Comparison of ENCODE assay signal across 9 mouse cellular contexts in genomic region chr15:77801188-77801587, GRCm38 (mm10). TPM values are rescaled to one million over a fixed set of nuclear protein-coding genes. Genes with fewer than 3 reads are reported as not detected.
A peak's percentile ranks its signal among the peaks of the same experiment; 100 is the strongest.
DNase-seq lines count a peak whose midpoint lies in the region; ATAC-seq and TF ChIP-seq lines count a peak whose summit lies in the region.
"Had no signal": no experiment of that assay in that cellular context is flagged by ENCODE, and none has a peak within 500 bp of the region (broad histone marks: within the 10 kb centered on the region; RNA-seq: fewer than 3 reads in every experiment).

No protein-coding gene starts in this region.

- no peak overlapping the region for H3K4me3 ChIP-seq in heart, adult 2 months
- no peak overlapping the region for H3K4me3 ChIP-seq in midbrain, embryonic 12.5 days
- no peak overlapping the region for H3K4me3 ChIP-seq in midbrain, embryonic 15.5 days
- H3K4me3 ChIP-seq in hindbrain, embryonic 13.5 days: no peak overlapping the region

- WGBS in heart, adult 2 months: 22% methylated on average over 4 of the region's 4 CpGs
- WGBS in midbrain, embryonic 12.5 days: 81% methylated on average over 4 of the region's 4 CpGs
- 89% methylated on average over 4 of the region's 4 CpGs for WGBS in midbrain, embryonic 15.5 days
- 86% methylated on average over 4 of the region's 4 CpGs for WGBS in hindbrain, embryonic 13.5 days

- peaks cover 63% of the 10 kb centered on the region for H3K4me1 ChIP-seq in heart, adult 2 months (ENCODE audit: control insufficient read depth, insufficient read depth, low read length)
- H3K4me1 ChIP-seq in midbrain, embryonic 12.5 days: peaks cover 16% of the 10 kb centered on the region
- H3K4me1 ChIP-seq in midbrain, embryonic 15.5 days: peaks cover 11% of the 10 kb centered on the region
- peaks cover 37% of the 10 kb centered on the region for H3K4me1 ChIP-seq in hindbrain, embryonic 13.5 days (replicated peaks)

- TF ChIP-seq CTCF in heart, adult 2 months (IDR thresholded peaks at IDR 0.05): no peak

- H3K9ac ChIP-seq in heart, adult 2 months (ENCODE audit: low read depth, low read length): no peak overlapping the region
- H3K9ac ChIP-seq in midbrain, embryonic 12.5 days (replicated peaks): no peak overlapping the region
- H3K9ac ChIP-seq in midbrain, embryonic 15.5 days: no peak overlapping the region
- H3K9ac ChIP-seq in hindbrain, embryonic 13.5 days: no peak overlapping the region

- peak overlapping the region; percentile 84 for H3K27ac ChIP-seq in heart, adult 2 months
- H3K27ac ChIP-seq in midbrain, embryonic 12.5 days (replicated peaks): peak overlapping the region; percentile 39; the same call in 1 of the 2 replicates
- no peak overlapping the region for H3K27ac ChIP-seq in midbrain, embryonic 15.5 days
- peak overlapping the region; percentile 81; the same call in 1 of the 2 replicates for H3K27ac ChIP-seq in hindbrain, embryonic 13.5 days

- H3K9me3 ChIP-seq in midbrain, embryonic 12.5 days: no peaks in the 10 kb centered on the region
- no peaks in the 10 kb centered on the region for H3K9me3 ChIP-seq in midbrain, embryonic 15.5 days
- no peaks in the 10 kb centered on the region for H3K9me3 ChIP-seq in hindbrain, embryonic 13.5 days

- H3K4me2 ChIP-seq in midbrain, embryonic 12.5 days (replicated peaks): no peak overlapping the region
- no peak overlapping the region for H3K4me2 ChIP-seq in midbrain, embryonic 15.5 days
- no peak overlapping the region for H3K4me2 ChIP-seq in hindbrain, embryonic 13.5 days

- DNase-seq in heart, adult 2 months: no peak
- DNase-seq in heart, postnatal 4 days: no peak
- DNase-seq in naive thymus-derived CD4-positive, alpha-beta T cell, adult 2 months (ENCODE audit: low read depth): peak; percentile 63
- DNase-seq in adrenal gland, postnatal 36 days: no peak
- DNase-seq in urinary bladder, postnatal 10 days (ENCODE audit: low spot score): no peak

- H3K27me3 ChIP-seq in heart, adult 2 months (ENCODE audit: control insufficient read depth, insufficient read depth, low read length): no peaks in the 10 kb centered on the region
- no peaks in the 10 kb centered on the region for H3K27me3 ChIP-seq in midbrain, embryonic 12.5 days
- H3K27me3 ChIP-seq in midbrain, embryonic 15.5 days (replicated peaks): no peaks in the 10 kb centered on the region
- no peaks in the 10 kb centered on the region for H3K27me3 ChIP-seq in hindbrain, embryonic 13.5 days

- intact Hi-C loops in heart, adult 2 months (cut with DNase I): no loop called here

- TF ChIP-seq POLR2A in heart, adult 2 months (IDR thresholded peaks at IDR 0.05; ENCODE audit: insufficient read depth, low read depth, low read length): no peak

- peaks cover 13% of the 10 kb centered on the region for H3K79me2 ChIP-seq in heart, adult 2 months (replicated peaks; ENCODE audit: control insufficient read depth, insufficient read depth, low read length)

- no peak for TF ChIP-seq EP300 in heart, adult 2 months (IDR thresholded peaks at IDR 0.05; ENCODE audit: insufficient read depth, low read depth, low read length)

- H3K36me3 ChIP-seq in heart, adult 2 months (ENCODE audit: control insufficient read depth, insufficient read depth, low read length): peaks cover 17% of the 10 kb centered on the region
- H3K36me3 ChIP-seq in midbrain, embryonic 12.5 days: peaks cover 9% of the 10 kb centered on the region; the same call in 1 of the 2 replicates
- H3K36me3 ChIP-seq in midbrain, embryonic 15.5 days (replicated peaks): no peaks in the 10 kb centered on the region
- H3K36me3 ChIP-seq in hindbrain, embryonic 13.5 days: peaks cover 26% of the 10 kb centered on the region

- no peak for ATAC-seq in midbrain, embryonic 12.5 days (ENCODE audit: low FRiP score, low read depth)
- no peak for ATAC-seq in midbrain, embryonic 15.5 days (replicated peaks)
- ATAC-seq in hindbrain, embryonic 13.5 days (ENCODE audit: low FRiP score): no peak

RNA-seq across cellular contexts. Expression of gene Myh9, which starts 40.8 kb away (rescaled TPM):
- 100 to 1,000 TPM in 1 of 2 experiments, 10 to 100 TPM in 1; 88.3 to 111 TPM for total RNA-seq in heart, adult 2 months (2021)
- polyA plus RNA-seq in heart, adult 2 months (2012; rRNA removed): 30.4 and 46.8 TPM in 2 replicates
- total RNA-seq in heart, postnatal 4 days (2021): 100 to 1,000 TPM; 219 to 228 TPM
- 24.9 and 29.1 TPM in 2 replicates for polyA plus RNA-seq in midbrain, embryonic 12.5 days (2016; fragmentation: Nextera tagmentation; extraction: Ambion mirVana)
- polyA plus RNA-seq in midbrain, embryonic 15.5 days (2015; fragmentation: Nextera tagmentation; extraction: Ambion mirVana): 11.9 and 14.2 TPM in 2 replicates
- 14.5 and 14.9 TPM in 2 replicates for polyA plus RNA-seq in hindbrain, embryonic 13.5 days (2015; fragmentation: Nextera tagmentation; extraction: Ambion mirVana)
- total RNA-seq in adrenal gland, postnatal 36 days (2021): 100 to 1,000 TPM; 309 to 387 TPM

RNA-seq across cellular contexts. Expression of gene Apol8, which starts 44.4 kb away (rescaled TPM):
- under 1 TPM in 1 of 2 experiments, not detected in 1; 0.55 TPM for total RNA-seq in heart, adult 2 months (2021)
- polyA plus RNA-seq in heart, adult 2 months (2012; rRNA removed): 0.06 TPM in 1 of 2 replicates, not detected in the other
- total RNA-seq in heart, postnatal 4 days (2021): under 1 TPM; 0.17 to 0.38 TPM
- 0.22 and 0.40 TPM in 2 replicates for polyA plus RNA-seq in midbrain, embryonic 12.5 days (2016; fragmentation: Nextera tagmentation; extraction: Ambion mirVana)
- 0.18 and 0.23 TPM in 2 replicates for polyA plus RNA-seq in midbrain, embryonic 15.5 days (2015; fragmentation: Nextera tagmentation; extraction: Ambion mirVana)
- 0.06 and 0.16 TPM in 2 replicates for polyA plus RNA-seq in hindbrain, embryonic 13.5 days (2015; fragmentation: Nextera tagmentation; extraction: Ambion mirVana)
- not detected for total RNA-seq in adrenal gland, postnatal 36 days (2021)
- polyA plus RNA-seq: limb, embryonic 11.5 days had no signal
